Mouse (Mus musculus): Measurements from ENCODE around the gene Gapvd1. TPM values are rescaled to one million over a fixed set of nuclear protein-coding genes. Genes with fewer than 3 reads are reported as not detected.

Gene Gapvd1
- total RNA-seq, 2 experiments from 2014 or later, result 99.1 to 101 TPM

GRCm38 (mm10) chr2:34645851-34646540 is 109.0 kb downstream of the Gapvd1 start:
- DNase-seq (ENCODE audit: extremely low spot score in 1 of 2, low spot score in 2 of 2), result peak in 1 of 2 experiments; percentile 30
- no peak overlapping the region for H3K27ac ChIP-seq
- no peak for TF ChIP-seq CTCF (IDR thresholded peaks at IDR 0.05)
- intact Hi-C loops (cut with DNase I), result no loop called here
- peak overlapping the region; percentile 34 for H3K4me3 ChIP-seq

- intact Hi-C loops (cut with DNase I), result loop anchor here (5.0 kb wide), 1 partner anchor 893 kb away; no protein-coding TSS in a partner anchor
- TF ChIP-seq CTCF (IDR thresholded peaks at IDR 0.05), result peak; percentile 42
- DNase-seq (ENCODE audit: extremely low spot score in 1 of 2, low spot score in 2 of 2), result no peak
- no peak overlapping the region for H3K27ac ChIP-seq
- H3K4me3 ChIP-seq, result no peak overlapping the region
These were observed 110.2 kb downstream of the Gapvd1 start for GRCm38 (mm10) chr2:34644571-34645526.

- TF ChIP-seq CTCF (IDR thresholded peaks at IDR 0.05), result peak; percentile 41
- intact Hi-C loops (cut with DNase I), result loop anchor here (5.0 kb wide), 1 partner anchor 890 kb away; no protein-coding TSS in a partner anchor
- H3K4me3 ChIP-seq, result no peak overlapping the region
- H3K27ac ChIP-seq, result no peak overlapping the region
- DNase-seq (ENCODE audit: extremely low spot score in 1 of 2, low spot score in 2 of 2), result no peak
These were observed 112.7 kb downstream of the Gapvd1 start for GRCm38 (mm10) chr2:34642351-34642750.

GRCm38 (mm10) chr2:34639725-34640124 is 115.3 kb downstream of the Gapvd1 start:
- DNase-seq (ENCODE audit: extremely low spot score in 1 of 2, low spot score in 2 of 2), result no peak
- Histone ChIP-seq H3K27ac (no peak overlapping the region), H3K4me3 (no peak overlapping the region)
- TF ChIP-seq CTCF (IDR thresholded peaks at IDR 0.05), result no peak
- intact Hi-C loops (cut with DNase I), result loop anchor here (2.0 to 10.0 kb wide), 4 partner anchors 395 to 887 kb away; no protein-coding TSS in a partner anchor

- peak; percentile 81 for TF ChIP-seq CTCF (IDR thresholded peaks at IDR 0.05)
- Histone ChIP-seq H3K4me3 (peak overlapping the region; percentile 50), H3K27ac (no peak overlapping the region)
- intact Hi-C loops (cut with DNase I), result loop anchor here (2.0 to 10.0 kb wide), 3 partner anchors 394 to 804 kb away; no protein-coding TSS in a partner anchor
- DNase-seq (ENCODE audit: extremely low spot score in 1 of 2, low spot score in 2 of 2), result peak; percentile 84 to 86
These were observed 115.9 kb downstream of the Gapvd1 start for GRCm38 (mm10) chr2:34638955-34639650.

GRCm38 (mm10) chr2:34635249-34636165 is 119.5 kb downstream of the Gapvd1 start:
- intact Hi-C loops (cut with DNase I), result loop anchor here (10.0 kb wide), 2 partner anchors 391 to 801 kb away; no protein-coding TSS in a partner anchor
- no peak for DNase-seq (ENCODE audit: extremely low spot score in 1 of 2, low spot score in 2 of 2)
- TF ChIP-seq CTCF (IDR thresholded peaks at IDR 0.05), result no peak
- Histone ChIP-seq H3K4me3 (no peak overlapping the region), H3K27ac (no peak overlapping the region)

GRCm38 (mm10) chr2:34632051-34632450 is 123.0 kb downstream of the Gapvd1 start:
- intact Hi-C loops (cut with DNase I), result loop anchor here (10.0 kb wide), 2 partner anchors 387 to 797 kb away; no protein-coding TSS in a partner anchor
- no peak overlapping the region for H3K27ac ChIP-seq
- TF ChIP-seq CTCF (IDR thresholded peaks at IDR 0.05), result no peak
- DNase-seq (ENCODE audit: extremely low spot score in 1 of 2, low spot score in 2 of 2), result no peak
- no peak overlapping the region for H3K4me3 ChIP-seq

GRCm38 (mm10) chr2:34630445-34630844 is 124.6 kb downstream of the Gapvd1 start:
- intact Hi-C loops (cut with DNase I), result loop anchor here (10.0 kb wide), 2 partner anchors 386 to 796 kb away; no protein-coding TSS in a partner anchor
- H3K27ac ChIP-seq, result no peak overlapping the region

GRCm38 (mm10) chr2:34629758-34630157 is 125.3 kb downstream of the Gapvd1 start:
- DNase-seq (ENCODE audit: extremely low spot score in 1 of 2, low spot score in 2 of 2), result no peak
- H3K4me3 ChIP-seq, result no peak overlapping the region
- H3K27ac ChIP-seq, result no peak overlapping the region
- intact Hi-C loops (cut with DNase I), result loop anchor here (10.0 kb wide), 2 partner anchors 385 to 795 kb away; no protein-coding TSS in a partner anchor
- TF ChIP-seq CTCF (IDR thresholded peaks at IDR 0.05), result no peak

More at GRCm38 (mm10) chr2:34630445-34630844, 124.6 kb downstream of the Gapvd1 start:
- H3K4me3 ChIP-seq, result no peak overlapping the region
- DNase-seq (ENCODE audit: extremely low spot score in 1 of 2, low spot score in 2 of 2), result no peak
- TF ChIP-seq CTCF (IDR thresholded peaks at IDR 0.05), result no peak

- no peak overlapping the region for H3K4me3 ChIP-seq
- intact Hi-C loops (cut with DNase I), result no loop called here
- DNase-seq (ENCODE audit: extremely low spot score in 1 of 2, low spot score in 2 of 2), result no peak
- H3K27ac ChIP-seq, result no peak overlapping the region
- TF ChIP-seq CTCF (IDR thresholded peaks at IDR 0.05), result no peak
These were observed 126.0 kb downstream of the Gapvd1 start for GRCm38 (mm10) chr2:34628903-34629540.

Measured in left cerebral cortex, adult 2 months (tissue).